Mouse (Mus musculus): Measurements from ENCODE around the gene Rarres2. TPM values are rescaled to one million over a fixed set of nuclear protein-coding genes. Genes with fewer than 3 reads are reported as not detected.

Rarres2 gene
- polyA plus RNA-seq (2012; rRNA removed), result 17.5 and 28.8 TPM in 2 replicates

GRCm38 (mm10) chr6:48572572-48573061 lies at the start of gene Rarres2:
Gene Rarres2 (minus strand): TSS chr6:48572789.
- H3K4me1 ChIP-seq (replicated peaks; ENCODE audit: control insufficient read depth, insufficient read depth, low read length), result no peaks in the 10 kb centered on the region
- no peak for DNase-seq
- no peak within 1 kb of the TSS for H3K27ac ChIP-seq (ENCODE audit: control insufficient read depth, insufficient read depth, low read length)
- WGBS, result 89% methylated on average over 6 of the region's 6 CpGs
- no peak within 1 kb of the TSS for H3K4me3 ChIP-seq (ENCODE audit: control insufficient read depth, insufficient read depth, low read length)
- no peak for TF ChIP-seq POLR2A (IDR thresholded peaks at IDR 0.05; ENCODE audit: control insufficient read depth, extremely low read depth, insufficient read depth, low read length, poor library complexity)
- no peak for TF ChIP-seq CTCF (IDR thresholded peaks at IDR 0.05; ENCODE audit: borderline replicate concordance, control insufficient read depth, extremely low read depth, insufficient read depth, low read length, poor library complexity)
- no peaks in the 10 kb centered on the region for H3K27me3 ChIP-seq (ENCODE audit: control insufficient read depth, insufficient read depth, low read length)
- H3K36me3 ChIP-seq (ENCODE audit: control insufficient read depth, insufficient read depth, low read length), result no peaks in the 10 kb centered on the region

GRCm38 (mm10) chr6:48620031-48620430 lies 47.4 kb upstream of the Rarres2 start:
- Histone ChIP-seq H3K4me1 (replicated peaks; ENCODE audit: control insufficient read depth, insufficient read depth, low read length) (no peaks in the 10 kb centered on the region), H3K4me3 (ENCODE audit: control insufficient read depth, insufficient read depth, low read length) (no peak overlapping the region), H3K27me3 (ENCODE audit: control insufficient read depth, insufficient read depth, low read length) (no peaks in the 10 kb centered on the region), H3K36me3 (ENCODE audit: control insufficient read depth, insufficient read depth, low read length) (peaks cover 13% of the 10 kb centered on the region; the same call in 1 of the 2 replicates), H3K27ac (ENCODE audit: control insufficient read depth, insufficient read depth, low read length) (no peak overlapping the region)
- TF ChIP-seq CTCF (IDR thresholded peaks at IDR 0.05; ENCODE audit: borderline replicate concordance, control insufficient read depth, extremely low read depth, insufficient read depth, low read length, poor library complexity), result no peak
- TF ChIP-seq POLR2A (IDR thresholded peaks at IDR 0.05; ENCODE audit: control insufficient read depth, extremely low read depth, insufficient read depth, low read length, poor library complexity), result no peak
- WGBS, result 99% methylated on average over 30 of the region's 30 CpGs
- no peak for DNase-seq

GRCm38 (mm10) chr6:48614756-48615155 lies 42.2 kb upstream of the Rarres2 start:
- H3K4me1 ChIP-seq (replicated peaks; ENCODE audit: control insufficient read depth, insufficient read depth, low read length), result peaks cover 7% of the 10 kb centered on the region; the same call in 1 of the 2 replicates
- no peak for TF ChIP-seq POLR2A (IDR thresholded peaks at IDR 0.05; ENCODE audit: control insufficient read depth, extremely low read depth, insufficient read depth, low read length, poor library complexity)
- no peak for TF ChIP-seq CTCF (IDR thresholded peaks at IDR 0.05; ENCODE audit: borderline replicate concordance, control insufficient read depth, extremely low read depth, insufficient read depth, low read length, poor library complexity)
- H3K4me3 ChIP-seq (ENCODE audit: control insufficient read depth, insufficient read depth, low read length), result no peak overlapping the region
- no peaks in the 10 kb centered on the region for H3K27me3 ChIP-seq (ENCODE audit: control insufficient read depth, insufficient read depth, low read length)
- 99% methylated on average over 5 of the region's 5 CpGs for WGBS
- no peak overlapping the region for H3K27ac ChIP-seq (ENCODE audit: control insufficient read depth, insufficient read depth, low read length)
- DNase-seq, result no peak
- peaks cover 7% of the 10 kb centered on the region; the same call in 1 of the 2 replicates for H3K36me3 ChIP-seq (ENCODE audit: control insufficient read depth, insufficient read depth, low read length)

GRCm38 (mm10) chr6:48613464-48613863 lies 40.9 kb upstream of the Rarres2 start:
- Histone ChIP-seq H3K4me3 (ENCODE audit: control insufficient read depth, insufficient read depth, low read length) (no peak overlapping the region), H3K36me3 (ENCODE audit: control insufficient read depth, insufficient read depth, low read length) (no peaks in the 10 kb centered on the region), H3K27ac (ENCODE audit: control insufficient read depth, insufficient read depth, low read length) (no peak overlapping the region), H3K4me1 (replicated peaks; ENCODE audit: control insufficient read depth, insufficient read depth, low read length) (peaks cover 14% of the 10 kb centered on the region; the same call in 1 of the 2 replicates), H3K27me3 (ENCODE audit: control insufficient read depth, insufficient read depth, low read length) (no peaks in the 10 kb centered on the region)
- WGBS, result 97% methylated on average over 4 of the region's 4 CpGs
- DNase-seq, result no peak
- no peak for TF ChIP-seq POLR2A (IDR thresholded peaks at IDR 0.05; ENCODE audit: control insufficient read depth, extremely low read depth, insufficient read depth, low read length, poor library complexity)
- TF ChIP-seq CTCF (IDR thresholded peaks at IDR 0.05; ENCODE audit: borderline replicate concordance, control insufficient read depth, extremely low read depth, insufficient read depth, low read length, poor library complexity), result no peak

- no peak overlapping the region for H3K27ac ChIP-seq (ENCODE audit: control insufficient read depth, insufficient read depth, low read length)
- no peaks in the 10 kb centered on the region for H3K36me3 ChIP-seq (ENCODE audit: control insufficient read depth, insufficient read depth, low read length)
- no peak overlapping the region for H3K4me3 ChIP-seq (ENCODE audit: control insufficient read depth, insufficient read depth, low read length)
- TF ChIP-seq CTCF (IDR thresholded peaks at IDR 0.05; ENCODE audit: borderline replicate concordance, control insufficient read depth, extremely low read depth, insufficient read depth, low read length, poor library complexity), result no peak
- TF ChIP-seq POLR2A (IDR thresholded peaks at IDR 0.05; ENCODE audit: control insufficient read depth, extremely low read depth, insufficient read depth, low read length, poor library complexity), result no peak
- no peak for DNase-seq
- peaks cover 14% of the 10 kb centered on the region; the same call in 1 of the 2 replicates for H3K4me1 ChIP-seq (replicated peaks; ENCODE audit: control insufficient read depth, insufficient read depth, low read length)
- no peaks in the 10 kb centered on the region for H3K27me3 ChIP-seq (ENCODE audit: control insufficient read depth, insufficient read depth, low read length)
- WGBS, result 90% methylated on average over 3 of the region's 3 CpGs
Observed at GRCm38 (mm10) chr6:48610657-48611056, 38.1 kb upstream of the Rarres2 start.

- no peak for DNase-seq
- Histone ChIP-seq H3K4me1 (replicated peaks; ENCODE audit: control insufficient read depth, insufficient read depth, low read length) (peaks cover 14% of the 10 kb centered on the region; the same call in 1 of the 2 replicates), H3K4me3 (ENCODE audit: control insufficient read depth, insufficient read depth, low read length) (no peak overlapping the region), H3K27me3 (ENCODE audit: control insufficient read depth, insufficient read depth, low read length) (no peaks in the 10 kb centered on the region), H3K27ac (ENCODE audit: control insufficient read depth, insufficient read depth, low read length) (no peak overlapping the region), H3K36me3 (ENCODE audit: control insufficient read depth, insufficient read depth, low read length) (no peaks in the 10 kb centered on the region)
- TF ChIP-seq CTCF (IDR thresholded peaks at IDR 0.05; ENCODE audit: borderline replicate concordance, control insufficient read depth, extremely low read depth, insufficient read depth, low read length, poor library complexity), result no peak
- no peak for TF ChIP-seq POLR2A (IDR thresholded peaks at IDR 0.05; ENCODE audit: control insufficient read depth, extremely low read depth, insufficient read depth, low read length, poor library complexity)
- WGBS, result 42% methylated on average over 7 of the region's 7 CpGs
Observed at GRCm38 (mm10) chr6:48609512-48609911, 36.9 kb upstream of the Rarres2 start.
